Mouse (Mus musculus) stomach, embryonic 16.5 days (tissue): ENCODE data around the gene Abl2. TPM values are rescaled to one million over a fixed set of nuclear protein-coding genes. Genes with fewer than 3 reads are reported as not detected.

ENCODE experiments used
- ATAC-seq: fragments of 200-750 bp; cut with Nextera tagmentation; 2 replicates; pipeline ENCODE4 v1.8.0; 2017; ENCODE audit warnings: moderate number of reproducible peaks, moderate TSS enrichment; ENCODE audit not compliant: insufficient read depth, low FRiP score
- H3K27ac ChIP-seq: fragments of 300-500 bp; sonication (generic); 2 replicates; pipeline ENCODE4 v1.5.1; 2014; ENCODE audit warnings: low read length
- H3K27me3 ChIP-seq: fragments of 300-500 bp; sonication (generic); 2 replicates; pipeline ENCODE4 v1.6.1; 2014; ENCODE audit warnings: low read length, control low read depth, mixed read lengths; ENCODE audit not compliant: control insufficient read depth, insufficient read depth
- H3K36me3 ChIP-seq: fragments of 300-500 bp; sonication (generic); 2 replicates; pipeline ENCODE4 v1.6.1; 2014; ENCODE audit warnings: low read length; ENCODE audit not compliant: control insufficient read depth, insufficient read depth
- H3K4me1 ChIP-seq: fragments of 300-500 bp; sonication (generic); 2 replicates; pipeline ENCODE4 v1.6.1; 2014; ENCODE audit warnings: low read length, control low read depth, mixed read lengths; ENCODE audit not compliant: control insufficient read depth, insufficient read depth
- H3K4me2 ChIP-seq: fragments of 300-500 bp; sonication (generic); 2 replicates; pipeline ENCODE4 v1.6.1; 2014; ENCODE audit warnings: low read depth, low read length, mixed read lengths
- H3K4me3 ChIP-seq: fragments of 300-500 bp; sonication (generic); replicated peaks from 2 replicates; pipeline ENCODE4 v1.5.1; 2014; ENCODE audit warnings: mild to moderate bottlenecking, low read length
- H3K9ac ChIP-seq: fragments of 300-500 bp; sonication (generic); 2 replicates; pipeline ENCODE4 v1.6.1; 2014; ENCODE audit warnings: low read length
- H3K9me3 ChIP-seq: fragments of 300-500 bp; sonication (generic); replicated peaks from 2 replicates; pipeline ENCODE4 v1.6.1; 2016; ENCODE audit warnings: low read length, control low read depth; ENCODE audit not compliant: control insufficient read depth
- WGBS: fragments of 180-500 bp; shearing (Covaris S2); extraction: QIAGEN DNeasy Blood & Tissue Kit; methylation state at CpG from one replicate; pipeline ENCODE4 v1.1.7; 2014; 5-methylcytosine and 5-hydroxymethylcytosine counted together
- polyA plus RNA-seq: library from polyadenylated mRNA; unstranded; fragments of >200 nt; fragmentation: Nextera tagmentation; extraction: Ambion mirVana; gene quantifications from 2 replicates; pipeline ENCODE4 v1.2.1, GENCODE M21; 2015

The Abl2 gene
- polyA plus RNA-seq, 1 experiment from 2014 or later = 3.6 TPM

- H3K4me3 ChIP-seq = no peak overlapping the region
- no peaks in the 10 kb centered on the region for H3K4me1 ChIP-seq
- no peak overlapping the region for H3K27ac ChIP-seq
- H3K27me3 ChIP-seq = no peaks in the 10 kb centered on the region
- no peaks in the 10 kb centered on the region for H3K9me3 ChIP-seq
- 87% methylated on average over 5 of the region's 5 CpGs for WGBS
- H3K4me2 ChIP-seq = no peak overlapping the region
- H3K9ac ChIP-seq = no peak overlapping the region
- no peak for ATAC-seq
- H3K36me3 ChIP-seq = peaks cover 6% of the 10 kb centered on the region; the same call in 1 of the 2 replicates
Measured at GRCm38 (mm10) chr1:156639455-156639854, 80.9 kb downstream of the Abl2 start.

GRCm38 (mm10) chr1:156640577-156640976, 82.0 kb downstream of the Abl2 start:
- H3K4me2 ChIP-seq = no peak overlapping the region
- no peak overlapping the region for H3K9ac ChIP-seq
- ATAC-seq = no peak
- WGBS = 72% methylated on average over 4 of the region's 4 CpGs
- H3K36me3 ChIP-seq = peaks cover 6% of the 10 kb centered on the region; the same call in 1 of the 2 replicates
- H3K4me3 ChIP-seq = no peak overlapping the region
- H3K27me3 ChIP-seq = no peaks in the 10 kb centered on the region
- no peaks in the 10 kb centered on the region for H3K4me1 ChIP-seq
- H3K27ac ChIP-seq = no peak overlapping the region
- H3K9me3 ChIP-seq = no peaks in the 10 kb centered on the region

- no peaks in the 10 kb centered on the region for H3K27me3 ChIP-seq
- WGBS = 86% methylated on average over 10 of the region's 10 CpGs
- H3K36me3 ChIP-seq = peaks cover 4% of the 10 kb centered on the region; the same call in 1 of the 2 replicates
- H3K4me1 ChIP-seq = no peaks in the 10 kb centered on the region
- H3K9me3 ChIP-seq = no peaks in the 10 kb centered on the region
- no peak overlapping the region for H3K9ac ChIP-seq
- no peak overlapping the region for H3K4me3 ChIP-seq
- no peak overlapping the region for H3K4me2 ChIP-seq
- no peak overlapping the region for H3K27ac ChIP-seq
- ATAC-seq = no peak
Measured at GRCm38 (mm10) chr1:156641808-156642207, 83.2 kb downstream of the Abl2 start.

- Histone ChIP-seq H3K9me3 (no peaks in the 10 kb centered on the region), H3K9ac (no peak overlapping the region), H3K36me3 (peaks cover 3% of the 10 kb centered on the region; the same call in 1 of the 2 replicates), H3K4me2 (no peak overlapping the region), H3K27ac (no peak overlapping the region), H3K4me3 (no peak overlapping the region), H3K4me1 (no peaks in the 10 kb centered on the region), H3K27me3 (no peaks in the 10 kb centered on the region)
- WGBS = 65% methylated on average over 12 of the region's 12 CpGs
- no peak for ATAC-seq
Measured at GRCm38 (mm10) chr1:156642813-156643212, 84.2 kb downstream of the Abl2 start.

- H3K4me2 ChIP-seq = no peak overlapping the region
- H3K9me3 ChIP-seq = no peaks in the 10 kb centered on the region
- no peaks in the 10 kb centered on the region for H3K4me1 ChIP-seq
- H3K27me3 ChIP-seq = no peaks in the 10 kb centered on the region
- 85% methylated on average over 10 of the region's 10 CpGs for WGBS
- no peaks in the 10 kb centered on the region; the same call in 1 of the 2 replicates for H3K36me3 ChIP-seq
- ATAC-seq = no peak
- H3K27ac ChIP-seq = no peak overlapping the region
- H3K9ac ChIP-seq = no peak overlapping the region
- H3K4me3 ChIP-seq = no peak overlapping the region
Measured at GRCm38 (mm10) chr1:156644061-156644460, 85.5 kb downstream of the Abl2 start.

GRCm38 (mm10) chr1:156644780-156645523, 86.4 kb downstream of the Abl2 start:
- Histone ChIP-seq H3K9me3 (no peaks in the 10 kb centered on the region), H3K4me2 (no peak overlapping the region), H3K27me3 (no peaks in the 10 kb centered on the region), H3K9ac (no peak overlapping the region), H3K36me3 (no peaks in the 10 kb centered on the region; the same call in 1 of the 2 replicates), H3K4me1 (no peaks in the 10 kb centered on the region), H3K27ac (no peak overlapping the region), H3K4me3 (no peak overlapping the region)
- 66% methylated on average over 13 of the region's 13 CpGs for WGBS
- ATAC-seq = no peak

- Histone ChIP-seq H3K9ac (no peak overlapping the region), H3K4me3 (no peak overlapping the region), H3K9me3 (no peaks in the 10 kb centered on the region), H3K4me1 (no peaks in the 10 kb centered on the region), H3K27me3 (no peaks in the 10 kb centered on the region), H3K4me2 (no peak overlapping the region), H3K36me3 (no peaks in the 10 kb centered on the region), H3K27ac (no peak overlapping the region)
- WGBS = 85% methylated on average over 4 of the region's 4 CpGs
- no peak for ATAC-seq
Measured at GRCm38 (mm10) chr1:156645971-156646370, 87.4 kb downstream of the Abl2 start.

GRCm38 (mm10) chr1:156648705-156649104, 90.1 kb downstream of the Abl2 start:
- no peaks in the 10 kb centered on the region for H3K27me3 ChIP-seq
- no peak overlapping the region for H3K9ac ChIP-seq
- WGBS = 34% methylated on average over 2 of the region's 2 CpGs
- no peak for ATAC-seq
- H3K4me3 ChIP-seq = no peak overlapping the region
- H3K36me3 ChIP-seq = no peaks in the 10 kb centered on the region
- no peak overlapping the region for H3K27ac ChIP-seq
- H3K4me1 ChIP-seq = no peaks in the 10 kb centered on the region
- H3K9me3 ChIP-seq = no peaks in the 10 kb centered on the region
- H3K4me2 ChIP-seq = no peak overlapping the region

- Histone ChIP-seq H3K9ac (no peak overlapping the region), H3K36me3 (no peaks in the 10 kb centered on the region), H3K4me3 (no peak overlapping the region), H3K4me2 (no peak overlapping the region), H3K27ac (no peak overlapping the region), H3K9me3 (no peaks in the 10 kb centered on the region), H3K27me3 (no peaks in the 10 kb centered on the region), H3K4me1 (no peaks in the 10 kb centered on the region)
- no peak for ATAC-seq
- WGBS = 76% methylated on average over 9 of the region's 9 CpGs
Measured at GRCm38 (mm10) chr1:156650631-156651030, 92.0 kb downstream of the Abl2 start.
